Mouse (Mus musculus): ENCODE measurements around the gene Tmem120a.
A peak's percentile ranks its signal among the peaks of the same experiment; 100 is the strongest.

Tmem120a gene

DNA sequence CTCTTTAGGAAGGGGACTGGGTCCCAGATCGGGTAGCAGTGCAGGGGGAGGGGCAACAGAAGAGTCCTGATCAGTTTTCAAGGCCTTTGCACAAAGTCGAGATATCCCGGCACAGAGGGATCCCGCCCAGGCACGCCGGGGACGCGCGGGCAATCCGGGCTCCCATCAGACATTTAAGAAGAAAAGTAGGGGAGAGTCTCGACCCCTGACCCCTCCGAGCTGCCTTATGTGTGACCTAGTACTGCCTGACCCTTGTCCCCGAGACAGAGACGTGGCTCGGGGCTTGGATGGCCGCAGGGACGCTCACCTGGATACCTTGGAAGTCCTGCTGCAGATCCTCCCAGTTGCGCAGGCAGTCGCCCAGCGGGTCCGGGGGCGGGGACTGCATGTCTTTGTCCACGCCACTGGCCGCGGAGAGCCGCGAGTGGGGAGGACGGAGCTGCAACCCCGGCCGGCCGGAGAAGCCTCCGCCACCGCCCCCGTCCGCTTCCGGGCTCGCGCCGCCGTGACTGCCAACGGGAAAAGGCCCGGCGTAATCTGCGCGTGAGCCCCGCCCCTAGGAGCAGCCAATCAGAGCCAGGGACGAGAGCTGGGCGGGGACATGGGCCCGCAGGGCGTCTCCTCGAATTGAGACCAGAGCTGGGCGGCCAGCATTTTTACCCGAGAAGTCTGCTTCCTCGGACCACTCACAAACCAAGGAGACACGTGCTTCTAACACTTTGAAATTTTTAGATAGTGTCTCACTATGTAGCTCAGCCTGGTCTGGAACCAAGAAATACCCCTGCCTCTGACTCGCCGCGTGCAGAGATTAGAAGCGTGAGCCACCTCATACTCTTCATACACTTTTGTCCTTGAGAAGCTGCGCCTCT lies at the start of gene Tmem120a:
Tmem120a (minus strand) TSS at position 708 of the 869 bp plus-strand sequence.
- DNase-seq, result peak; percentile 99

DNA sequence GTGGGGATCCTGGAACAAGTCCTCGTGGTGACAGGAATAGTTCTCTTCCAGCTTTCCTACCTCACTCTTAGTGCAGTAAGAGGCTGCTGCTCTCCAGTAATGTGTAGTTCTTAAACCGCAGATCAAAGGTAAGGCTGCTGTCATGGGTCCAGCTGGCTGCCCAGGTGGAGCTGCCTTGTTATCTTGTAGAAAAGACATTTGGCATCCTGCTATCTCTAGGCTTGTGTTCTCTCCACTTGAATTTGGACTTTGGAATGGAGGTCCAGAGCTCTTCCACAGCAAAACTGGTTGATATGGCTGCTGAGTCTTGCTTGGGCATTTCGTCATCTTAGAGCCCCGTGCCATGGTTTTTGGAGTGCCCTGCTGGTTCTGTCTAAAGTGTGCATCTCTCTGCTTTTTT lies 38.7 kb upstream of the Tmem120a start:
- no peak for DNase-seq

DNA sequence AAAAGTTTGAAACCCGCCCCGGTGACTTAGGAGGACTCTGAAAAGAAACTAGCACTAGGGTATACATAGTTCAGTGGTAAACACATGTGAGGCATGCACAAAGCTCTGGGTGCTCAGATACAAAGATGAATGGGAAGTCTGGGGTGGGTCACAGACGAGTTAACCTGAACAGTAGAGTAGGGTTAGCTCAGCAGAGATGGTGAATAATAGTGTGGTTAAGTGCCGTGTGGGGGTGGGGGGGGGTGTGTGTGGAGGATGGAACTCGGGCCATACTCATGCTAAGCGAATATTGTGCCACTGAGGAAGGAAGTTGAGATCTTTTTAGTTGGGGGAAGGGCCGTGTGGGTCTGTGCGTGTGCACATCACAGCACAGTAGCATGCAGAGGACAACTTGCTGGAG lies 36.1 kb upstream of the Tmem120a start:
- DNase-seq, result no peak

DNA sequence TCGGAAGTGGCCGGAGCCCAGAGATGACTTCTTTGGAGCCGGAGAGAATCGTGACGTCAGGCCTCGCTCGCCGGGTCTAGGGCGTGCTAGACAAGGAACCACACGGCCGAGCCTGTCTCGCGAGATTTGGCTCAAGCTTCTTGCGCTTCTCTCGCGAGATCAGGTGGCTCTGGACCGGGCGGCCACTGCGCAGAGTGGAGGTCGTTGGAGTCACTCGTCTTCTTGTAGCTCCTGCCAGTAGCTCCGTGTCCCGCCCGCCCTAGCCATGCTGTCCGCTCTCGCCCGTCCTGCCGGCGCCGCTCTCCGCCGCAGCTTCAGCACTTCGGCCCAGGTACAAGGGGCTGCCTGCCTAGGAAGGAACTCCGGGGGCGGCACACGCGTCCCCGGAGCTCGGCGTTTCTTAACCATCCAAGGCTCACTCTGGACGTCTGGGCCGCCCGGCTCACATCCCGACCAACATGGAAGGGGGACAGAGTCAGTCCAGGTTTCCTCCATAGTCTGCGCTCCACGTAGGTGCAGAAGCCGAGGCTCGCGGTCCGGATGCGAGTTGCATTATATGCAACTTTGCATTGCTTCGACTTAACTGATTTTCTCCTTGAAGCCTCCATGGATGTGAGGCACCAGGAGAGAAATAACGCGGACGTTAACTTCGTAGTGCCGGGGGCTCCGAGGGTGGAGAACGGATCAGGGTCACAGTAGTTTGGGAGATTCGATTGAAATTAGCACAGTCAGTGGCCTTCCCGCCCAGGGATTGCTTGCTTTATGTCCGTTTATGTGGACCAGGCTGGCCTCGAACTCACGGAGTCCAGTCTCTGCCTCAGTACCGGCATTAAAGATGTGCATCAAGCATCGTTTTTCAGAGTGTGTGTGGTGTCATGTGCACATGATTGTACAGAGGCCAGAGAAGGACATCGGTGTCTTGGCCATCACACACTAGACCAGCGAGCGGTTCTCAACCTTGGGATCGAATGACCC lies 34.5 kb upstream of the Tmem120a start, which contains the start of gene Mdh2:
Mdh2 (plus strand) TSS at position 10 of the 975 bp plus-strand sequence.
- DNase-seq, result peak; percentile 100

DNA sequence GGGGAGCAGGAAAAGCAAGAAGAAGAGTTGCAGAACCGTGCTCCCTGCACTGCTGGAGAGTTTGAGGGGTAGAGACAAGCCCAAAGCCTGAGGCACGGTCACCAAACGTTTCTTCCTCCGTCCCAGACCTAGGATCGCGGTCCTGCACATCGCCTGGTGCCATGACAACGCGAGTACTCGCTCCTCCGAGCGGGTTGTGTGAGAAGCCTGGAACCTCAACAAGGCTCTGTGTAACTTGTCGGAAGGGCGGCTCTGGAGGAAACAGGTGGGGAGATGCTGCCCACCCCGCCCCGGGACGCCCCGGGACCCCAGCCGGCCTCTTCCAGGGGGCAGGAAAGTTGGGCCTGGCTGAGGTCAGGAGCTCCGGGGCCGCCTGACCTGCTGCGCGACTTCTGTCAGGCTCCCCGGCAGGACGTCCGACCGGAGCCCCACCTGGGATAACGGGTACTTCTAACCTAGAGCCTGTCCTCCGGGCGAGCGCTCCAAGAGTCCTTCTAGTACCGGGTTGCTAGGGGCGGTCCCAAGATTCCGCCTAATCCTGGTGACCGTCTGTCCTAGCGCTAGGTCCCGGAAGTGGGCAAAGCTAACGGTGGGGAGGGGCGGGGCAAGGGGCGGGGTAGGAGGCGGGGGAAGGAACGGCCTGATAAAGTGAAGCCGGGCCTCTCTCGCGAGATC lies 33.7 kb upstream of the Tmem120a start, which contains the start of gene Styxl1:
Styxl1 (minus strand) TSS at position 590 of the 675 bp plus-strand sequence.
- DNase-seq, result peak; percentile 35

DNA sequence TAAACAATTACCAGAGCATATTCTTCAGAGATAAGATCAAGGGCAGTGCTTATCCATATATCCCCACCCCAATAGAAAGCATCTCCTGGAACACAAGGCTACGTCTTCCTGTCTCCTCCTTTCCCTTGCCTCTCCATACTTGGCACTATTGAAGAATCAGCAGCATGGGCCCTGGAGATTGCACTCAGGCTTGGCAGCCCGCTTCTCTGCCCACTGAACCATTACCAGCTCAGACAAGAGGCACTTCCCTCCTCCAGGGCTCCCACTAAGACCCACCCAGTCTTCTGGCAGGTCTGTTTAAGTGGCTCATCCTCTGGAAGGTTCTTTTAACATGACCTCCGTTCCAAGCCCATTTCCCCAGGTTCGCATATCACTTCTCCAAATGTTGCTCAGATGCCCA lies 32.3 kb upstream of the Tmem120a start:
- DNase-seq, result no peak

DNA sequence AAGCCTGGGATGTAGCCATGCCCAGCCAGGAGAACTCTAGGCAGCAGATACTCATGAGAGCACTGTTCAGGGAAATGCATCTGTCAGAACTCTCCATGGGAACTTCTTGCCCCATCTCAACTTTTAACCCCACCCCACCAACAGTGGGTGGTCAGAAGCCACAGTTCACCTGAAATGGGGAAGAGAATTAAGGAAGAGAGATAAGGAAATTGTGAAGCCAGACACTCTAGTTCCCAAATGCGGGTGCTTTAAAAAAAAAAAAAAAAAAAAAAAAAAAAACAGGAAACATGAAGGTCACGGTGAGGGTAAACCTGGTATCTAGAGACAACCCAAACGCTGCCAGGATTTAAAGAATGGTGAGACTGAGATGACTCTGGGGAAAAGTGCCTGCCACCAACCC lies 28.3 kb upstream of the Tmem120a start:
- peak; percentile 56 for DNase-seq

DNA sequence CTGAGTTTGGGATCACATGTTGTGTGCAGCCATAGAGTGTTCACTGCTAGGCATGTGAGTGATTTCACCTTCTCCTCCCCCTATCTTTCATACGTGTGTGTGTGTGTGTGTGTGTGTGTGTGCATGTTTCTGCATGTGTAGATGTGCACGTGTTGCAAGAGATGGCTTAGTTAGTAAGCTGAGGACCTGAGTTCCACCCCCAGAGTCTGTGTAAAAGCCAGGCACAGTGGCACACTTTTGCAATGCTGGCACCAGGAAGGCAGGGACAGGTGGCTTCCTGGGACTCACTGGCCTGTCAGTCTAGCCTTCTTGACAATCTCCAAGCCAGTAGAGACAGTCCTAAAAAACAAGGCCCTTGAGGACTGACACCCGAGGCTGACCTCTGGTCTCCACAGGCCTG lies 20.7 kb upstream of the Tmem120a start:
- DNase-seq, result no peak

DNA sequence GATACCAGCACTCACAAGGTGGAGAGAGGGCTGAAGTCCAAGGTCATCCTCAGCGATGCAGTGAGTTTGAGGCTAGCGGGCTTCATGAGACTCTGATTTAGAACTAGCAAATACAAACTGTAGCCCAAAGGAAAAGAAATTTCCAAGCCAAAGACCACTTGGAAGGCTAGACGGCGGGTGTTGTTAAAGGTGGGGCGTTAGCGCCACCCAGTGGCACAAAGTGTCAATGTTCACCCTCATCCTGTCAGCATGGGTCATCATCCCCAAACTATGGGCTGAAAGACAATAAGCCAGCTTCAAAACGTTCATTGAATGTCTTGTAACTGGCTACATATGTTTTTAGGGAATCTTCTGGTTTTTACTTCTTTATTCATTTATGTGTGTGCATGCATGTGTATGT lies 19.3 kb upstream of the Tmem120a start:
- DNase-seq, result peak; percentile 86

DNA sequence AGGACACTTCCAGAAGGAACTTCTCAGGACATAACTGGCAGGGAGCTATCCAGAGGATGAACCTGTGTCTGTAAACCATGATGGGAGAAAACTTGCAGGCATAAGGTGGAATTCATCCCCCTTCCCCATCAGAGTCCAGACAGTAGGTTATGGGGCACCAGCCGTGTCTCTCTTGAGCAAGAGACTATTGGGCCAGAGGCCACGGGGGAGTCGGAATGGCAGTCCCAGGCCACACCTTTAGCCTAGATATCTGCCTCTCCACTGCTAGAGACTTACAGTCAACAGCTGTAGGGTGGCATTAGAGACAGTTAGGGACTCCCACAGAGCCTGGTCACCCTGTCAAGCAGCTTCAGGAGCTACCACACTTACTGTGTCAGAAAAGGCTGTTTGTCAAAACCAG lies 17.6 kb upstream of the Tmem120a start:
- DNase-seq, result peak; percentile 28

DNA sequence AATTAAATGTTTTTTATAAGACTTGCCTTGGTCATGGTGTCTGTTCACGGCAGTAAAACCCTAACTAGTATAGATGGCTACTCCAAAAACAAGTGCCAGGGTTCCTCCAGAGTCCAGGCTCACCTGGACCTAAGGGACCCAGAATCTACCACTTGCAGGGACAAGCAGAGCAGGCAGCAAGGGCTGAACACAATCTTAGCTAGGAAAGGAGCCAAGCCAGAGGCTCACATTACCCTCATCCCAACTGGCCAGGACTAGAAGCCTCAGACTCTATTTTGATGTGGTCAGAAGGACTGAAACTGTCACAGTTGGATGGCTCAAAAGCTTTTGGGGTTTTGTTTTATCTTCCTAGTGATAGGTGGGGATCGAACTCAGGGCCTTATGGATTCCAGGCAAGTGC lies 7.3 kb upstream of the Tmem120a start:
- DNase-seq, result no peak

DNA sequence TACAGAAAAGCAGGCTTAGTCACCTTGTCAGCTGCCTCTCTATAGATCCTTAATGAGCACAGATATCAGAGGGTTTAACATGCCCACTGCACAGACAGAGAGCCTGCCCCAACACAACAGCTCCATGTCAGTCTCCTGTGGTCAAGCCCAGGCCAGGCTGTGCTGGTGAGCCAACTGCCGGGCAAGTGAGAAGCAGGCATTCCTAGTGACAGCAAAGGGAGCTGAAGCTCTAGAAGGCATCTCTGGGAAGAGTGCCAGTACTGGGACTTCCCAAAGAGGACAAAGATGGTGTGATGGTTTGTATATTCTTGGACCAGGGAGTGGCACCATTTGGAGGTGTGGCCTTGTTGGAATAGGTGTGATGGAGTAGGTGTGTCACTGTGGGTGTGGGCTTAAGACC lies 6.8 kb upstream of the Tmem120a start:
- no peak for DNase-seq

DNA sequence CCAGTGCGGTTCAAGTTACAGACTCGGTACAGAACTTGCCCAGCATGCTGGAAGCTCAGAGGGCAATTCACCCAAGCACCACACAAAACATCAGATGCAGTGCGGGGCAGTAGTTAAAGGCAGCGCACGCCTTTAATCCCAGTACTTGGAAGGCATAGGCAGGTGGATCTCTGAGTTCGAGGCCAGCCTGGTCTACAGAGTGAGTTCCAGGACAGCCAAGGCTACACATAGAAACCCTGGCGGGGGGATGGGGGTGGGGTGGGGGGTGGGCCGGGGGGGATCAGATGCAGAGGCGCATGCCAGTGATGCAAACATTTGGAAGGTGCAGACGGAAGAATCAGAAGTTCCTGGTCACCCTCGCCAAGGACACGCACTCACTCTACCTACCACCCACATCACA lies 494 bp upstream of the Tmem120a start:
- no peak for DNase-seq

DNA sequence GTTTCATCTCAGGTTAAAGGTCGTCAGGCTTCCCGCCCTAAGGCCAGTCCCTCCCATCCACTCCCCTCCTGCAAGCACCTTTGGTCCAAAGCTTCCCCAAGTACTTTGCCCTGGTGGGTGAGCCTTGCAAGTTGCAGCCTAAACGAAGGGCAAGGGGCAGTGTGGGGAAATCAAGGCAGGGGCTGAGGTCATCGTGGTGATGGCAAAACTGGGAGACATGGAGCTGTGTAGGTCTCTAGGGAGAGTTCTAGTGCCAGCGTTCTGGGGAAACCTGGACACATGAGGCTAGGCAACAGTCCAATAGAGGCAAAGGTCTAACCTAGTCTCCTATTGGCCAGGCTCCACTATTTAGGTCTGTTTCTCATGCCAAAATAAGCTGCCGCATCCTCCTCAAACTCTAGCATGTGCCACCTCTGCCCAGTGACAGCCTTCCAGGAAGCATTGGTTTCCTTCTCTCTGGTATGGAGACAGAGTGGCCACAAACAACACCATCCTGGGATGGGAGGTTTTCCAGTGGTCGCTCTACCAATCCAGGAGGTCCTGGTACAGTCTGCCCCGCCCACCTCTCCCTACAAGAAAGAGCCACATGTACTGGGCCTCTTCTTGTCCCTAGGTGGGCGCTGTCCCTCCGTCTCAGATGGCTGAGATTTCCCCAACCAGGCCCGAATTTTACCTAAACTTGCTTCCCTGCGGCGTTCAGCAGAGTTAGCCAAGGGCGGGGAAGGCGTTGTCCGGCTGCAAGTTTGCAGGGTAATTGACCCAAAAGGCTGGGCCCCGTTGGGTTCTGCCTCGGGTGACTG lies 1.1 kb downstream of the Tmem120a start:
- DNase-seq, result peak; percentile 63

DNA sequence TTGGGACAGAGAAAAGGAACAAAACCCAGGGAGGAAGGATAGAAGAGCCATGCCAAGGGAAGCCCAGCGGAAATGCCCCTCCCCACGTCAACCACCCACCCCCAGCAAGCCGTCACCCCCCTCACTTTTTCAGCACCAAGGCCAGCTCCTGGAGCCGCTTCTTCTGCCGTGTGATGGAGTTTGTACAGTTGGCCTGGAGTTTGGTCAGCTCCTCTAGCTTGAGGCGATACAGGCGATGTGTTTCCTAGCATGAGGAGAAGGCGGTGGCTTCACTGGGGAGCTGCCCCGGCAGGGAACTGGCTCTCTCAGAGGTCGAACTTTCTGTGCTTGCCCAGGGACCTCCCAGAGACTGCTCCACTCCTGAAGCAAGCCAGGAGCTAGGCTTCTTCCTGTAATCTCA lies 2.1 kb downstream of the Tmem120a start:
- DNase-seq, result no peak

DNA sequence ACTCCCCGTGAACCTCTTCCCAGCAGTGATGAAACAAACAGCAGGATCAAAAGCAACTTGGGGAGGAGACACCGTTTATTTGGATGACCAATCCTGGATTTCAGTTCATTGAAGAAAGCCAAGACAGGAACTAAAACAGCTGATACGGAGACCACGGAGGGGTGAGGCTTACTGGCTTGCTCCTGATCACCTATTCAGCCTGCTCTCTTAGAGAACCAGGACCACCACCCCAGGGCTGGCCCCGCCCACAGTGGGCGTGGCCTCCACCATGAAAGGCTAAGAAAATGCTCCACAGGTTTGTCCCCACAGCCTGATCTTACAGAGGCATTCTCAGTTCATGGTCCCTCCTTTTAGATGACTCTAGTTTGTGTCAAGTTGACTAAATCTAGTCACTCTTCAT lies 6.0 kb downstream of the Tmem120a start:
- no peak for DNase-seq

DNA sequence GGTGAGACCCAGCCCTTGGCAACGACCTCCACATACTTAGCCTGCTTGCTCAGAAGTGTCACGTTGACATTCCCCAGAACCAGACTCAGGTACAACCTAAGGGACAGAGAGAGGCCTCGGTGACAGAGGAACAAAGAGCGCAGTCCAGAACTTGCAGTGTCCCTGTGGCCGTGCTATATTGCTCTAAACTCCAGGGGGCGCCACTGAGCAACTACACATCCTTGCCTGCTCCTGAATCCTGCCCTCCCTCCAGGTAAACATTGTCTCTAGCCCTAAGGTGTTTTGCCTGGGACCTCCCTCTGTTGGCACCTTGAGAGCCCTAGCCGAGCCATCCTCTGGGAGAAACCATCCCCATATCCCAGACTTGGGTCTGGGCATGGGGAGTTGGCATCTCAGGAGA lies 7.1 kb downstream of the Tmem120a start:
- DNase-seq, result no peak

DNA sequence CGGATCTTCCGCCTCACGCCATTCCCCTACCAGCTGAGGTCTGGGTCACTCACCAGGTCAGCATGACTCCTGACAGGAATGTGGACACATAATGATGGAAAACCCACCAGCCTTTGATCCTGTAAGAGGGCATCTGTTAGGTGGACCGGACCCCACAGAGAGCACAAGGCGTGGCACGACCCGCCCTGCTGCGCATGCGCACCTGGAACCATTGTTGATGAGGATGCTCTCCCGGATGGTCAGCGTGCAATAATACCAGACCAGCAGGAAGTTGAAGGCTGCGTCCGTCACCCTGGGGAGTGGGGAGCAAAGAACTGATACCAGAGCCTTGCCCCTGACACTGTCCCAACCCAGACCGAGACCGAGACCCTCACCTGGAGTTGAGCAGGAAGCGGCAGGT lies 7.7 kb downstream of the Tmem120a start:
- DNase-seq, result no peak

DNA sequence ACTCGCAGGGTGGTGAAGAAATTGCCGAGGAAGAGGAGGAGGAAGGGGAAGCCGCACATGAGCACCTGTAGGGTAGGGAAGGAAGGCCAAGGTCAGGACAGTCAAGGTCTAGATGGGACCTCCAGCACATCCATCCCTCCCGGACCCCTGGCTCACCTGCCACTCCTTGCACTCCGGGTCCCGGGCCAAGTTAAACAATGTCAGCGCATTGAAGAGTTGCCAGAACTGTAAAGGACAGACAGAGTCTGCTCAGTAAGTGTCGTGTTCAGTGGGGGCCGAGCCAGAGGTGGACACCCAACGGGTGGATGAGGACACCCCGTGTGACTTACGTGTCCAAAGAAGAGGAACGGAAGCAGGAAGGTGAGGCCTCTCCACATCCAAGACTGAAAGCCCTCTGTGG lies 8.5 kb downstream of the Tmem120a start:
- DNase-seq, result no peak

DNA sequence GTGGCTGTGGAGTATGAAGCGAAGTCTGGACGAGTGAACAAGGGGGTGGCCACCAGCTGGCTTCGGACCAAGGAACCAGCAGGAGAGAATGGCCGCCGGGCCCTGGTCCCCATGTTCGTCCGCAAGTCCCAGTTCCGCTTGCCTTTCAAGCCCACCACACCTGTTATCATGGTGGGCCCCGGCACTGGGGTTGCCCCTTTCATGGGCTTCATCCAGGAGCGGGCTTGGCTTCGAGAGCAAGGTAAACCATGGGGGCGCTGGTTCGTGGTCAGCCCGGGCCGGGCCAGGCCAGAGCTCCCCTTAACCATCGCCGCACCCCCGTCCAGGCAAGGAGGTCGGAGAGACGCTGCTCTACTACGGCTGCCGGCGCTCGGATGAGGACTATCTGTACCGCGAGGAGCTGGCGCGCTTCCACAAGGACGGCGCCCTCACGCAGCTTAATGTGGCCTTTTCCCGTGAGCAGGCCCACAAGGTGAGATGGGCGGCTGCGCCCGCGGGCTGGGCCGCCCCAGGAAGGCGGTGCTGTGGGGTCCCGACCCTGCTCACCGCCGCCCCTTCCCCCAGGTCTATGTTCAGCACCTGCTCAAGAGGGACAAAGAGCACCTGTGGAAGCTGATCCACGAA lies 10.1 kb downstream of the Tmem120a start:
- no peak for DNase-seq

DNA sequence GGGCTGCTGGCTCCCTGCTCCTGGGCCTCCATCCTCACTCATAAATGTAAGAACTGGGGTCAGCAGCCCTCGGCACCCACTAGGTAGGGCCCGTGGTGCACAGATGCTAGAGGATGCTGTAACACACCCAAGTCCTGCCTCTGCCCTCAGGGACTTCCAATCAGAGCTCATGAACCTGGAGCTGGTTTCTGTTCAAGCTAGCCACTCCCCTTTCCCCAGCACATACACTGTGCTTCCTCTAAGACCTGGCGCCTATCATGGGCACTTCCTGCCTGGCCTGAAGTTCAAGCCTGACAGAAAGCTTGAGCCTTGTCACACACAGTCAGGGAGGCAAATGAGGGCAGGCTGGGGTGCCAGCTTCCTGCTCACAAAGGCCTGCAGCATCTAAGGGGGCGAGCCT lies 11.2 kb downstream of the Tmem120a start:
- no peak for DNase-seq

DNA sequence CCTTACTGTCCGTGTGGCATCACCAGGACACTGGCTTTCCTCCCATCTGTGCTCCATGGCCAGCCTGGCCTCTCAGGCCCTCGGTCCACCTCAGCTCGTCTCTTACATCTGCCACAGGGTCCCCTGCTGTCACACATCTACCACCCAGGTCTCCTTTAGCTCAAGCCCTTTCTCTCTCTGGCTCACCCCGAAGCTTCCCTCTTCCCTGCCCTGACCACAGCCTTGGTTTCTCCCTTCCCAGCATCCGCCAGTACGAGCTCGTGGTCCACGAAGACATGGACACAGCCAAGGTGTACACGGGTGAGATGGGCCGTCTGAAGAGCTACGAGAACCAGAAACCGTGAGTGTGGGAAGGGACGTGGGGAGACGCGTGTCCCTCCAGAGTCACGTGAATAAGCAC lies 12.9 kb downstream of the Tmem120a start:
- no peak for DNase-seq
